Mouse (Mus musculus) lung, adult 18-20 months (tissue): ENCODE measurements around the gene Exoc3l4.

ENCODE experiments used
- DNase-seq, 2 experiments: peaks; one replicate each; pipeline ENCODE4 v3.0.0; 2022; ENCODE audit warnings: mixed read lengths in 2 of 2

The Exoc3l4 gene

DNA sequence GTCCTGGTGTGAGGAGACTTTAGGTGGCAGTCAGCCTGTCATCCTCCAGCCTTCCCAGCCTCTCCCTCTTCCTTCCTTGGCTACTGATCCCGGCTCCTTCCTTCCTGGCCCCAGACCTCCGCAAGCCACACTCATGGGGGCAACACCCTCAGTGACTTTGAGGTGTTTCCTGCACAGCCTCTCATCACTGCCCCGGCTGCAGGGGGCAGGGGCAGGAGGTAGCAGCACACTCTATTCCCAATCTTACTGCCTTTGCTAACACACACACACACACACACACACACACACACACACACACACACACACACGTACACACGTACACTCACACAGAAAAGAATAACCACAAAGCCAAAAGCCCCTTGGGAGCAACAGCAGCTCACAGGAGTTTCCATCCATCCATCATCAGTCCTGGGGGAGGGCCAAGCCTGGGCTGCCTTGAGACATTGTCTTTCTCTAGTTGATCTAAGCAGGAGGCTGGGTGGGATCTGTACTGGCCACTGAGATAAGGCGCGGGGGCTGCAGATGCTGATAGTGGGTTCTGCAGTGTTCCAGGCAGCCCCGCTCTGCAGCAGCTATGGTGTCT, 18.0 kb downstream of the Exoc3l4 start:
- DNase-seq: no peak

GRCm38 (mm10) chr12:111436170-111436569, 19.4 kb downstream of the Exoc3l4 start:
- no peak for DNase-seq

- peak; percentile 60 to 70 for DNase-seq
These were observed 19.8 kb downstream of the Exoc3l4 start for GRCm38 (mm10) chr12:111436640-111437039.

- DNase-seq: no peak
These were observed 20.5 kb downstream of the Exoc3l4 start for GRCm38 (mm10) chr12:111437222-111437900.

GRCm38 (mm10) chr12:111438850-111439249, 22.0 kb downstream of the Exoc3l4 start:
- no peak for DNase-seq

- DNase-seq: no peak
These were observed 24.0 kb downstream of the Exoc3l4 start for GRCm38 (mm10) chr12:111440701-111441373.

GRCm38 (mm10) chr12:111441523-111441922, 24.7 kb downstream of the Exoc3l4 start:
- DNase-seq: no peak

DNA sequence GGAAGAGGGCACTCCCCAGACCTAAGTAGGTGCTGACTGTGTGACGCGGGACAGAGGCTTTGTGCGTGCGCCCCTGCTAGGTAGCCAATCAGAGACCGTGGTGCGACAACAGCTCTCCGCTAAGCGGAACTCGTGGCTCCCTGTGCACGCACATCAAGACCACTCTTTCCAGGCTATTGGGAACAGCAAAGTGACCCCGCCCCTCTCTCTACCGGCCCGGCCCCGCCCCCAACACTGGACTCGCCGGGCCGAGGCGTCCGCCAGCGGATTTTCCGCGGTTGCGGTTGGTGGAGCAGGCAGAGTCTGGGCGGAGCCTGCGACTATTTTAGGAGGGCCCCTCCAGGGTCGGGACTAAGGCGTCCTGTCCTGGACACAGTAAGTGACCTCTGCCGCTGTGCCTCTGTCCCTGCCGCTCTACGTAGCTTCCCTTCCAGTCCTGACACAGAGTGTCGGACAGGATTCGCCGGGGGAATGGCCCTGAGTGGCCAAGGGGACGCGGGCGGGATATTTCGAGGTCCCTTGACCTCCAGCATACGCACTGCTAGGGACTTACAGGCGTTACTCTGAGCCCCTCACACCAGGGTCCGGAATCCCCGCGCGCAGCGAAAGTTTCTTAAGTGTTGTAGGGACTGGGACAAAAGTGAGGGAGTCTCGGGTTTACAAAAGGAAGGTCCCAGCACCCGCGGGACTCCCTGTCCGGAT, 25.6 kb downstream of the Exoc3l4 start, which contains the start of gene Tnfaip2:
Gene Tnfaip2, plus strand, starts transcription at position 161 of the 702 bp plus-strand sequence.
- peak; percentile 83 to 86 for DNase-seq

DNA sequence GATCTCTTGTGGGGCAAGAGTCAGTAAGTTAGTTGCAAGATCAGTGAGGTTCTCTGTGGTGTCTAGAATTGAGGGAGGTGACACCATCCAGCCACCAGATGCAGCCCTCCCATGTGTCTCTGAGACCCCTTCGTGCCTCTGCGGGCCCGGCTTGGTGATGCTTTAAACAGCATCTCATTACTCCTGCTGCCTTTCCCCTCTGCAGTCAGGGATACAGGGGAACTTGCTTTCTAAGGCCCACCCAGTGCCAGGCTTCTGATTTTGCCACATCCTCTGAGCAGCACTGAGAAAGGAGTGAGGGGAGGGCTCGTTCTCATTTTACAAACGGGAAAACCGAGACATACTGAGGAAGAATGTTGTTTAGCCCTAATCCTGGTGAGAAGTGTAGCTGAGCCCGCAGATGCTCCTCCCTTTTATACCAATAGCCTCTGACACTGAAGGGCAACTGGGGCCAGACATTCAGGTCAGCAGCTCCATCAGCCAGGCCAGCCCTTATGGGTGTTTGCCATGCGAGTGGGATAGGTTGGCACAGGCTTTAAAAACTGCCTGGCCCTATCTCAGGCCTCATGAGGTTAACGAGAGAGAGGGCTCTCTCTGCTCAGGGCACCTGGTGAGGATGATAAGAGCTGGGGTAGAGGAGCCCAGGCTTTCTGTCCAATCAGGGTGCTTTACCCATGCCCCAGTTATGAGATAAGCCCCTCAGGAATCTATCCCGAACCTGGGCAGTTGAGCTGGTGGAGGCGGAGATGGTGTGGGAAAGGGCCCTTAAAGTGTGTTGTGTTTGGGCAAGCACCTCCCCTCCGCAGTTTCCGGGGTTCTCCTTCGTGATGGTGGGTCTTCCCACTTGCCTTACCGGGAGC, 26.4 kb downstream of the Exoc3l4 start:
- no peak for DNase-seq

DNA sequence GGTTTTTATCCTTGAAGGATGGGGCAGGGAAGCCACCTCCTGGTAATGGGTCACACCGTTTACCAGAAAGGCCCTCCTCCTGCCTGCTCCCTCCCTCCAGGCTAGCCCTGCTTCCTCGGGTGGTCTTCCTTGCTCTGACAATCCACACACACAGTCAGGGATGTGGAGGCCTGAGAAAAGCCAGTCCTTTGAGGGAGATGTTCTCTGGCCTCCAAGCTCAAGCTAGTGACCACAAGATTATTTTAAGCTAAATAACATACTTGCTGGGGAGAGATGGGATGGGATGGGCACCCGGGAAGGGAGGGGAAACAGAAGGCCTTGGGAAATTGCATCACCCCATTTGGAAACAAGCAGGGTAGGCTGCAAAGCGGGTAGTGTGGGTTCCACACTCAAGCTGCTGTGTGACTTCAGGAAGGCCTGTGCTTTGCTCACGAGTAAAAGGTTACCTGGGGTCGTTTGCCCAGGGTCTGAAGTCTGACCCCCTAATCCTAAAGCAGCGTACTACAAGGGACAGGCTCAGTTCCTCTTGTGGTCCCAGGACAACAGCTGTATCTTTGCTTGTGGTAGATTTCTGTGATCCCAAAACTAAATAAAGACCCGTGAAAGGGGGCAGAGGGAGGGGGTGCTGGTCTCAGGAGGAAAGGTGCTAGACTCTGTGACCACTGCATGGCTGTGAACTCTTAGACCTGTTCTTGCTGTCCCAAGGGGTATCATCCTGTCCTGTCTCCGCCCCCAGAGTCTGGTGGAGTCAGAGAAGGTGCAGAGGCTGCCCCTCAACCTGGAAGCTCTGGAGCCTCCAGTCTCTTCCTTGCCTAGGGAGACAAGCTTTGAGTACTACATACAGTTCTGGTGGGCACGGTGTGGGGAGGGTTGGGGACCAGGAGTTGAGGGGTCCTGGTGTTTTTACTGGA, 27.4 kb downstream of the Exoc3l4 start:
- DNase-seq: peak in 1 of 2 experiments; percentile 47

GRCm38 (mm10) chr12:111445161-111445889, 28.5 kb downstream of the Exoc3l4 start:
- DNase-seq: no peak

- no peak for DNase-seq
These were observed 29.2 kb downstream of the Exoc3l4 start for GRCm38 (mm10) chr12:111445890-111446613.

- no peak for DNase-seq
These were observed 29.9 kb downstream of the Exoc3l4 start for GRCm38 (mm10) chr12:111446745-111447144.

DNA sequence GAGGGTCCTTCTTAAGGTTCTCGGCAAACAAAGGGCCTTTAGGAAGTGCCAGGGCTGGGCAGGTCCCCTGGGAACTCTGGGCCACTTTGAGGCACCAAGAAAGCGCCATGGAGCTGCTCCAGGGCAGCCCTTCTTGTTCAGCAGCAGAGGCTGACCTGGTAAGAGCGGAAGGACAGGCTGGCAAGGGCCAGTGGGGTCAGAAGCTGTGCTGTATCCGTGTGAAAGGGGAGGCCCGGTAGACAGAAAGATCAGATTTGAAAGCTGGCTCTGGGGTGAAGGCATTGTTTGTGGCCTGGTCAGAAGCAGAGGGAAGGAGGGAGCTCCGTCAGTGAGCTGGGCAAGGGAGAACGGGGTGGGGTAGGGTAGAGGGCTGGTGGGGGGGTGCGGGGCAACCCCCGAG, 30.5 kb downstream of the Exoc3l4 start:
- DNase-seq: no peak

DNA sequence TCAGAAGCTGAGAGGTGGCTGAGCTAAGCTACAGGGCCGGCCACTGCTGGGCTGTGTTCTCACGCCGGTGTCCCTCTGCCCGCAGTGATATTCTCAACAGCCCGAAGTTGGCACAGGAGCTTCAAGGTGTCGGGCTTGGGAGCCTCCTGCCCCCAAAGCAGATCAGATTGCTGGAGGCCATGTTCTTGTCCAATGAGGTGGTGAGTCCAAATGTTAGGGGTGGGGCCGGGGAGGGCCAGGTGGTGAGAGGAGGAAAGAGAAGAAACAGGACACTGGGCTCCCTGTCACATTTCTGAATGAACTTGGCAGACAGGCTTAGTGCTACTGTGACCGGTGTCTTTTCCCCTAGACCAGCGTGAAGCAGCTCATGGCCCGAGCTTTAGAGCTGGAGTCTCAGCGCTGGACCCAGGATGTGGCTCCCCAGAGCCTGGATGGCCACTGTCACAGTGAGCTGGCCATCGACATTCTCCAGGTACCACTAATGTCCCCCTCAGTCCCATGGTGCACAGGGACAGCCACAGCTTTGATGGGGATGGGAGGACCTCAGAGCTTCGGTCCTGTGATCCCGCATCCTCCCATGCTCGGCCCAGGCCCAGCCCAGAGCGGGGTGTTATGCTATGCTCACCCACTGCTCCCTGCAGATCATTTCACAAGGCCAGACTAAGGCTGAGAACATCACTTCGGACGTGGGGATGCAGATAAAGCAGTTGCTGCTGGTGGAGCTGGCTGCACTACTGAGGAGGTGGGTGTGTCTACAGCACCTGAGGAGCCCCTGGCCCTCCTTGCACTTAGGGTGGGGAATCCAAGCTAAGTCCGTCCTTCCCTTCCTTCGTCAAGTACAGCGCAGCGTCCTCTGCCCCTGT, 31.3 kb downstream of the Exoc3l4 start:
- no peak for DNase-seq

- DNase-seq: peak; percentile 44 to 67
These were observed 32.3 kb downstream of the Exoc3l4 start for GRCm38 (mm10) chr12:111448931-111449705.

GRCm38 (mm10) chr12:111450359-111450758, 33.5 kb downstream of the Exoc3l4 start:
- DNase-seq: peak in 1 of 2 experiments; percentile 56

- DNase-seq: no peak
These were observed 34.7 kb downstream of the Exoc3l4 start for GRCm38 (mm10) chr12:111451561-111451960.
